Mouse (Mus musculus): ENCODE results near the gene Bmp3. TPM values are rescaled to one million over a fixed set of nuclear protein-coding genes. Genes with fewer than 3 reads are reported as not detected.

The Bmp3 gene
- polyA plus RNA-seq, 1 experiment from 2014 or later, result 0.54 TPM

DNA sequence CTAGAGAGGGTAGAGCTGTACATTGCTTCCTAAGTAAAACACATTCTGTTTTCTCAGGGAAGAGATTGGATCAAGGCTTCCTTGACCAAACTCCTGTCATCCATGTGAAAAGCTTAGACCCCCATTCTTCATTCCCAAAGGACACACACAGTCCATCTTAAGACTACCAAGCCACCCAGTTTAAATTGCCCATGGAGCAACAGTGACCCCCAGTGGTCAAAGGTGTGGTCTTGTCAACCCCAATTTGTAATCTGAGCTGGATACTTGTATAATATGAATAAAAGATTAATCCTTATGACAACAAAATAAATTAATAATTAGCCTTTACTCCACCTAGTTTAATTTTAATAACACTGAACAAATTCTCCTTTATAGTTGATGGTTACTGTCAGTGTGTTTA lies 24.7 kb downstream of the Bmp3 start:
- H3K4me2 ChIP-seq, result no peak overlapping the region
- no peaks in the 10 kb centered on the region for H3K9me3 ChIP-seq (replicated peaks; ENCODE audit: control insufficient read depth, low read length)
- H3K4me3 ChIP-seq (ENCODE audit: low read depth, low read length), result no peak overlapping the region
- H3K27ac ChIP-seq (ENCODE audit: low read depth, low read length), result no peak overlapping the region
- no peaks in the 10 kb centered on the region for H3K36me3 ChIP-seq (ENCODE audit: control insufficient read depth, insufficient read depth, low read length)
- no peak for ATAC-seq (replicated peaks; ENCODE audit: insufficient number of reproducible peaks, low FRiP score, low TSS enrichment)
- no peaks in the 10 kb centered on the region for H3K4me1 ChIP-seq (ENCODE audit: control insufficient read depth, insufficient read depth, low read length)
- H3K27me3 ChIP-seq (ENCODE audit: control insufficient read depth, insufficient read depth, low read length), result no peaks in the 10 kb centered on the region
- H3K9ac ChIP-seq (ENCODE audit: low read depth, low read length), result no peak overlapping the region

DNA sequence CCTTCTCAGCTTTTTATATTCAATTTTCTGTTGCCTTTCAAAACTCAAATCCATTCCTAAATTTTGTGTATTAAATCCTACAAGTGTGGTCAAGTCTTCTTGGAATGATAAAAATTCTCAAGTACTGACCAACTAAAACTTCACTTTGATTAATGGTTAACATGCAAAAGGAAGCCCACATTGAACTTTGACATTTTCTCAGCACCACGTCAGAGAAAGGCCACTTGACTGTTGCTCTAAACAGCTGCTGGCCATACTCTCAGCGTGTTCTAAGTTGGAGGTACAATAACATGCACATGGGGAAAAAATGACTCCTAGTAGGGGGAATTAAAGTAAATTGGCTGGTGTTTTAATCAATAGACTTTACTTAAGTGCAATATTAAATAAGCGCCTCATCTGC lies 27.9 kb downstream of the Bmp3 start:
- no peak overlapping the region for H3K4me2 ChIP-seq
- WGBS (ENCODE audit: insufficient replicate concordance), result 63% methylated on average over 3 of the region's 3 CpGs
- no peaks in the 10 kb centered on the region for H3K27me3 ChIP-seq (ENCODE audit: control insufficient read depth, insufficient read depth, low read length)
- no peaks in the 10 kb centered on the region for H3K9me3 ChIP-seq (replicated peaks; ENCODE audit: control insufficient read depth, low read length)
- ATAC-seq (replicated peaks; ENCODE audit: insufficient number of reproducible peaks, low FRiP score, low TSS enrichment), result no peak
- H3K4me3 ChIP-seq (ENCODE audit: low read depth, low read length), result no peak overlapping the region
- H3K36me3 ChIP-seq (ENCODE audit: control insufficient read depth, insufficient read depth, low read length), result no peaks in the 10 kb centered on the region
- no peaks in the 10 kb centered on the region for H3K4me1 ChIP-seq (ENCODE audit: control insufficient read depth, insufficient read depth, low read length)
- H3K27ac ChIP-seq (ENCODE audit: low read depth, low read length), result no peak overlapping the region
- no peak overlapping the region for H3K9ac ChIP-seq (ENCODE audit: low read depth, low read length)

DNA sequence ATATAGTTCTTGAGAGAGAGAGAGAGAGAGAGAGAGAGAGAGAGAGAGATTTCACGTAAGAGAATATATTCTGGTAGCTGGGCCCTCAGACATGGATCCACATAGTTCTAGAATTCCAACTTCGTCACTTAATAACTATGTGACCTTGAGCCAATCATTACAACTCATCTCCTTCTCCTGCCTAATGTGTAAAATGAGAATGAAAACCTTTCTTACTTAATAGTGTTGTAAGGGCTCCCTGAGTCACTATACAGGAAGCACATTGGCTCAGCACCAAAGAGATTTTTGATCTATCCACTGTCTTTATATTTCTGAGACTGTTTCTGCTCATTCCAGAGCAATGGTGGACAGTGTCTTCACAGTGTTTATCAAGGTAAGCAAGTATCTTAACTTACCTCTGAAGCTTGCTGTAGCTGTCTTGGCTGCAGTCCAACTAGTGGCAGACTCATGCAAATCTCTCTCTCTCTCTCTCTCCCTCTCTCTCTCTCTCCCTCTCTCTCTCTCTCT lies 36.4 kb downstream of the Bmp3 start:
- H3K4me2 ChIP-seq, result no peak overlapping the region
- no peaks in the 10 kb centered on the region for H3K4me1 ChIP-seq (ENCODE audit: control insufficient read depth, insufficient read depth, low read length)
- no peaks in the 10 kb centered on the region for H3K27me3 ChIP-seq (ENCODE audit: control insufficient read depth, insufficient read depth, low read length)
- H3K4me3 ChIP-seq (ENCODE audit: low read depth, low read length), result no peak overlapping the region
- no peak overlapping the region for H3K27ac ChIP-seq (ENCODE audit: low read depth, low read length)
- no peaks in the 10 kb centered on the region for H3K9me3 ChIP-seq (replicated peaks; ENCODE audit: control insufficient read depth, low read length)
- WGBS (ENCODE audit: insufficient replicate concordance), result 73% methylated on average over 2 of the region's 2 CpGs
- H3K9ac ChIP-seq (ENCODE audit: low read depth, low read length), result no peak overlapping the region
- no peak for ATAC-seq (replicated peaks; ENCODE audit: insufficient number of reproducible peaks, low FRiP score, low TSS enrichment)
- H3K36me3 ChIP-seq (ENCODE audit: control insufficient read depth, insufficient read depth, low read length), result no peaks in the 10 kb centered on the region

DNA sequence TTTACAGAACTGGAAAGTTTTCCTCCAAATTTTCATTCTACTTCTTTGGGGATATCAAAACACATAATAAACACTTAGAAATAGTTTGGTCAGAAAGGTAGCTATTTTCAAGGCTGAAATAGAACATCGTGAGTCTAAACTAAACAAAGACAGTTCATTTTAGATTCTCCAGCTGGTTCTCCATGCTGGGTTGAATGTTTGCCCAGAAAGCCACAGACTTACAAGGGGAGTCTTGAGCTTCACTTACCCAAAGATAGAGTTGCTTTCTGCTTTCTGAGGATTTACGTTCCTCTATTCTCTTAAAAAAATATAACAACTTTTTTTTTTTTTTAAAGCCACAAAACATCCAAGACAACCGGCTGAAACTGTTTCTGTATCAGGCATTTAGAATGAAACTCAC lies 40.1 kb downstream of the Bmp3 start:
- ATAC-seq (replicated peaks; ENCODE audit: insufficient number of reproducible peaks, low FRiP score, low TSS enrichment), result no peak
- H3K4me2 ChIP-seq, result no peak overlapping the region
- H3K9ac ChIP-seq (ENCODE audit: low read depth, low read length), result no peak overlapping the region
- H3K36me3 ChIP-seq (ENCODE audit: control insufficient read depth, insufficient read depth, low read length), result no peaks in the 10 kb centered on the region
- H3K4me1 ChIP-seq (ENCODE audit: control insufficient read depth, insufficient read depth, low read length), result no peaks in the 10 kb centered on the region
- H3K9me3 ChIP-seq (replicated peaks; ENCODE audit: control insufficient read depth, low read length), result no peaks in the 10 kb centered on the region
- H3K27ac ChIP-seq (ENCODE audit: low read depth, low read length), result no peak overlapping the region
- WGBS (ENCODE audit: insufficient replicate concordance), result 84% methylated on average over 3 of the region's 3 CpGs
- H3K27me3 ChIP-seq (ENCODE audit: control insufficient read depth, insufficient read depth, low read length), result no peaks in the 10 kb centered on the region
- H3K4me3 ChIP-seq (ENCODE audit: low read depth, low read length), result no peak overlapping the region

DNA sequence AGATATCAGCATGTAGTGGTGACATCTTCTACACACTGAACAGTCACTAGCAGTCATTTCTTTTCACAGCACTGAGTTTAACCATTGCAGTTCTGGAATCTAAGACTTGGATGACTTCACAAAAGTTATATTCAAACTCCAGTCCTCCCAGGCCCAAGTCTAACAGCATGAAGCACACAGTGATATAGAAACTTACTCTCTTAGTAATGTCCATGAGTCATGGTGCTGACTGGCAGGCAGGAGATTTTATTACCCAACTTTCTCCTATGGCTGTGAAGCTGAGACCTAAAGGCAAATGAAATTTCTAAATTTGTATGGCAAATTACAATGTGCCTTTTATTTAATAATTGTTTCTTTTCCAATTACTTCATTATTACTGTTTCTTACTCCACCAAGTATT lies 43.7 kb downstream of the Bmp3 start:
- H3K4me2 ChIP-seq, result no peak overlapping the region
- no peak overlapping the region for H3K4me3 ChIP-seq (ENCODE audit: low read depth, low read length)
- ATAC-seq (replicated peaks; ENCODE audit: insufficient number of reproducible peaks, low FRiP score, low TSS enrichment), result no peak
- no peak overlapping the region for H3K9ac ChIP-seq (ENCODE audit: low read depth, low read length)
- H3K9me3 ChIP-seq (replicated peaks; ENCODE audit: control insufficient read depth, low read length), result no peaks in the 10 kb centered on the region
- no peak overlapping the region for H3K27ac ChIP-seq (ENCODE audit: low read depth, low read length)
- no peaks in the 10 kb centered on the region for H3K4me1 ChIP-seq (ENCODE audit: control insufficient read depth, insufficient read depth, low read length)
- H3K36me3 ChIP-seq (ENCODE audit: control insufficient read depth, insufficient read depth, low read length), result no peaks in the 10 kb centered on the region
- H3K27me3 ChIP-seq (ENCODE audit: control insufficient read depth, insufficient read depth, low read length), result no peaks in the 10 kb centered on the region

DNA sequence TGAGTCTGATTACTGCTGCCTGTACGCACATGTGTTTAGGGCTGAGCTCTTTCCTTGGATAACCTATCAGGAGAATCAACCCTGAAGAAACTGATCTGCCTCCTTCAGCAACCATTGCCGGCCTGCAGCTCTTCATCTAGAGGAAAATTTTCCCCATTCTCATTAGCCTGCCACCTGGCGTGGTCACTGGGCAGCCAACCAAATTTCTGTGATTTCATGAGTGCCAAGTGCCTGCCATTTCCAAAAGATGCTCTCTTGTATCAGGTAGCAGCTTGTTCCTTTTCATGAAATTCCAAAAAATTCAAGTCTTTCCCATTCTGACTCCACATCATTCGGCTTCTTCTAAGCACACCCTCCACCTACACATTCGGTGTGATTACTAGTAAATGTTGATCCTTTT lies 46.7 kb downstream of the Bmp3 start:
- no peaks in the 10 kb centered on the region for H3K4me1 ChIP-seq (ENCODE audit: control insufficient read depth, insufficient read depth, low read length)
- 76% methylated on average over 5 of the region's 5 CpGs for WGBS (ENCODE audit: insufficient replicate concordance)

DNA sequence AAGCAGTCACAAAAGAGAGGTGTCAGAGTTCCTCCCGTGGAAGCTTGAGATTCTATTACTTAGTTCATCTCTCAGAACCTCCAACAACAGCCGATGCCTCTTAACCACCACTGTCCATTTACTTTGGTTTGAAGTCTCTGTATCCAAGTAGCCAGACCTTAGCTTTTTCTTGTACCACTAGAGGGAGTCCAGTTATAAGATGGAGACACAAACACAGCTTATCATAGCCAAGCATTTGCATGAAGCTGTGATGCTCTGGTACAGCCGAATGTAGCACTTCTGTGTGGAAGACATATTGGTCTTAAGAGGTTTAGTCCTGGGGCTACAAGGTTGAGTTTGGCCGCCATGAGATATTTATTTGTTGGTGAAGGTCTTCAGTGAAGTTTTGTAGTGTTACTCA lies 48.1 kb downstream of the Bmp3 start:
- H3K4me2 ChIP-seq, result no peak overlapping the region
- no peak for ATAC-seq (replicated peaks; ENCODE audit: insufficient number of reproducible peaks, low FRiP score, low TSS enrichment)
- no peaks in the 10 kb centered on the region for H3K27me3 ChIP-seq (ENCODE audit: control insufficient read depth, insufficient read depth, low read length)
- 56% methylated on average over 4 of the region's 4 CpGs for WGBS (ENCODE audit: insufficient replicate concordance)
- H3K27ac ChIP-seq (ENCODE audit: low read depth, low read length), result no peak overlapping the region
- H3K4me1 ChIP-seq (ENCODE audit: control insufficient read depth, insufficient read depth, low read length), result no peaks in the 10 kb centered on the region
- no peaks in the 10 kb centered on the region for H3K9me3 ChIP-seq (replicated peaks; ENCODE audit: control insufficient read depth, low read length)
- no peak overlapping the region for H3K4me3 ChIP-seq (ENCODE audit: low read depth, low read length)
- H3K36me3 ChIP-seq (ENCODE audit: control insufficient read depth, insufficient read depth, low read length), result no peaks in the 10 kb centered on the region
- H3K9ac ChIP-seq (ENCODE audit: low read depth, low read length), result no peak overlapping the region

More for the DNA sequence above, 46.7 kb downstream of the Bmp3 start:
- no peak overlapping the region for H3K4me2 ChIP-seq
- H3K36me3 ChIP-seq (ENCODE audit: control insufficient read depth, insufficient read depth, low read length), result no peaks in the 10 kb centered on the region
- ATAC-seq (replicated peaks; ENCODE audit: insufficient number of reproducible peaks, low FRiP score, low TSS enrichment), result no peak
- no peak overlapping the region for H3K27ac ChIP-seq (ENCODE audit: low read depth, low read length)
- no peaks in the 10 kb centered on the region for H3K9me3 ChIP-seq (replicated peaks; ENCODE audit: control insufficient read depth, low read length)
- H3K4me3 ChIP-seq (ENCODE audit: low read depth, low read length), result no peak overlapping the region
- H3K9ac ChIP-seq (ENCODE audit: low read depth, low read length), result no peak overlapping the region
- H3K27me3 ChIP-seq (ENCODE audit: control insufficient read depth, insufficient read depth, low read length), result no peaks in the 10 kb centered on the region

DNA sequence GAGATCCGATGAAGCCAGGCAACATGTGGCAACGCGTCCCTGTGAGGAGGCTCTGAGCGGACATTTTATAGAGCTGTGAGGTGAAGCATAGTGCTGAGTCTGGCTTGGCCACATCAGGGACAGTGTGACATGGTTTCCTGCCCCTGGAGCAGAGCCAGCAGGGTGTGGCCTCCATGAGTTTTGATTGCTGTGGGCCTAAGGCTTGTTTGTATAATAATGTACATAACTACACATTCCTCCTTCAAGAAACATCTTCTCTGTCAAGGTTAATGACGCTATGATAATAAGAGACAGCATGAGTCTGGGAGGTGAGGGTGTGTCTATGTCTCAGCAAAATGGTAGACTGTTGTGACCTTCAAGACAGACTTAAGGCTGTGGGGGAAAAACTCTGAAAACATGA lies 64.5 kb downstream of the Bmp3 start:
- Histone ChIP-seq H3K36me3 (ENCODE audit: control insufficient read depth, insufficient read depth, low read length) (no peaks in the 10 kb centered on the region), H3K9me3 (replicated peaks; ENCODE audit: control insufficient read depth, low read length) (no peaks in the 10 kb centered on the region), H3K4me3 (ENCODE audit: low read depth, low read length) (no peak overlapping the region), H3K9ac (ENCODE audit: low read depth, low read length) (no peak overlapping the region), H3K4me1 (ENCODE audit: control insufficient read depth, insufficient read depth, low read length) (no peaks in the 10 kb centered on the region), H3K4me2 (no peak overlapping the region), H3K27ac (ENCODE audit: low read depth, low read length) (no peak overlapping the region), H3K27me3 (ENCODE audit: control insufficient read depth, insufficient read depth, low read length) (no peaks in the 10 kb centered on the region)
- ATAC-seq (replicated peaks; ENCODE audit: insufficient number of reproducible peaks, low FRiP score, low TSS enrichment), result no peak
- WGBS (ENCODE audit: insufficient replicate concordance), result 87% methylated on average over 5 of the region's 5 CpGs

DNA sequence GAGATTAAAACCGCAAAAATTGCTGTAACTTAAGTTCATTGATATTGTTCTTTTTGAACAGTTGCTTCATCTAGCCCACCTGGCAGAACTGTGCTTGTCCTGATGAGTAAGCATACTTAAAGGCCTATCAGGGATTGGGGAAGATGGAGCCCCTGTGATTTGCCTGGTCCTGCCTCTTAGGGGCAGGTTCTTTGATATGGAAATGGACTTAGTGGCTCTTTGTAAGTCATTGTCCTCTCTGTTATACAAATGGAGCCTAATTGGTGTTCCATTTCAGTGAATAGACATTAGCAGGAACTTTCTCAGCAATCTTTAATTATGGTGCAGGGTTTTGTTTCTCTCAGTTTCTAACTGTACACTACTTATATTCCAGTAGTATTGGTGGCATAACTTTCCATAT lies 67.4 kb downstream of the Bmp3 start:
- ATAC-seq (replicated peaks; ENCODE audit: insufficient number of reproducible peaks, low FRiP score, low TSS enrichment), result no peak
- WGBS (ENCODE audit: insufficient replicate concordance), result 66% methylated on average over 1 of the region's 1 CpGs

More for the DNA sequence above, 67.4 kb downstream of the Bmp3 start:
- no peak overlapping the region for H3K9ac ChIP-seq (ENCODE audit: low read depth, low read length)
- no peaks in the 10 kb centered on the region for H3K9me3 ChIP-seq (replicated peaks; ENCODE audit: control insufficient read depth, low read length)
- H3K27ac ChIP-seq (ENCODE audit: low read depth, low read length), result no peak overlapping the region
- H3K4me2 ChIP-seq, result no peak overlapping the region
- no peaks in the 10 kb centered on the region for H3K27me3 ChIP-seq (ENCODE audit: control insufficient read depth, insufficient read depth, low read length)
- no peak overlapping the region for H3K4me3 ChIP-seq (ENCODE audit: low read depth, low read length)
- H3K4me1 ChIP-seq (ENCODE audit: control insufficient read depth, insufficient read depth, low read length), result no peaks in the 10 kb centered on the region
- H3K36me3 ChIP-seq (ENCODE audit: control insufficient read depth, insufficient read depth, low read length), result no peaks in the 10 kb centered on the region
